Mouse (Mus musculus): Measurements from ENCODE around the gene Selenbp1.
"Not testable (repeated sequence)": the region's sequence is repeated elsewhere in the genome, so short reads cannot be mapped to it uniquely, and the experiment has no call there.

The Selenbp1 gene

DNA sequence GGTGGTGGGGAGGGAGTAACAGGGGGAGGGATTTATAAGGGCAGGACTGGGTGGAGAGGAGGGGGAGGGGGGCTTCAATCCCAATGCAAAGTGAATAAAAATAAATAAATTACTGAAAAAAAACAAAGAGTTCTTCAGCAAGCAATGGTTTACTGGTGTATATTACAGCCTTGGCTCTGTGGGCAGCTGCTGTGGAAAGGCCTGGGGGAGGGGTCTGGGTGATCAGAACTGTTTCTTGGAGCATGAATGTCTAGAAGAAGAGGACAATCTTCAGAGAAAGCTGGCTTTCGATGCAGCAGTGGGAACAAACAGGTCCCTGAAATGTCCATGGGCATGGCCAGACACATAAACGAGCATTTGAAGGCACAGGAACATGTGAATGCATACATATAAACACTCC lies 577 bp upstream of the Selenbp1 start:
- not testable (repeated sequence) for DNase-seq (ENCODE audit: extremely low spot score, low spot score)

GRCm38 (mm10) chr3:94933604-94934003 lies 748 bp downstream of the Selenbp1 start:
- DNase-seq (ENCODE audit: extremely low spot score, low spot score) = not testable (repeated sequence)

DNA sequence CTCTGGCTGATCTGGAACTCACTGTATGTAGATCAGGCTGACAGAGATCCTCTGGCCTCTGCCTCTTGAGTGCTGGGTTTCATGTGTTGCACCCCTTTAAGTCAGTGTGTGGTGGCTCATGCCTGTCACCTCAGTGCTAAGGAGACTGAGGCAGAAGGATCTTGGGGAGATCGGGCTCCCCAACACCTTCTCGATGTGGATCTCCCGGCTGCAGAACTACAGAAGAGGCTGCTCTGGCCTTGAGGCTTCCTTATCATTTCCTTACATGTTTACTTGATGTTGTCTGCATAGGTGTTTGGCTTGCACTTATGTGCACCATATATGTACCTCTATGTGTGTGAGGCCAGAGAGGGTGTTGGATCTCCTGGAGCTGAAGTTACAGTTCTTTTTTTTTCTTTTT lies 1.7 kb downstream of the Selenbp1 start:
- not testable (repeated sequence) for DNase-seq (ENCODE audit: extremely low spot score, low spot score)

GRCm38 (mm10) chr3:94935332-94935731 lies 2.5 kb downstream of the Selenbp1 start:
- not testable (repeated sequence) for DNase-seq (ENCODE audit: extremely low spot score, low spot score)

DNA sequence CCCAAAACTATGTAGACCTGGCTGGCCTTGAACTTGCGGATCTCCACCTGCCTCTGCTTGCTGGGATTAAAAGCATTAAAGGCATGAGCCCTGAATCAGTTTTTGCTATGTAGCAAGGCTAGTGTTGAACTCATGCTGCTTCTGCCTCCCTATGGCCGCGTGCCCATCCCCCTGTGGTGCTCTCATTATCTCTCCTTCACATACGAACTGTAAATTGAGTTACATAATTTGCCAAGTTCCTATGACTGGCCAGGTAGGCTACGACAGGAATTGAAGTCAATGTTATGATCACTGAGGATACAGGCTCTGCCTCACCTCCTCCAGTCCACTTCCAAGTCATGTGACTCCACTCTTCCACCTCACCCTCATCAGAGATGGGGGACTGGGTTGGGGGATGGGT lies 3.3 kb downstream of the Selenbp1 start:
- not testable (repeated sequence) for DNase-seq (ENCODE audit: extremely low spot score, low spot score)

DNA sequence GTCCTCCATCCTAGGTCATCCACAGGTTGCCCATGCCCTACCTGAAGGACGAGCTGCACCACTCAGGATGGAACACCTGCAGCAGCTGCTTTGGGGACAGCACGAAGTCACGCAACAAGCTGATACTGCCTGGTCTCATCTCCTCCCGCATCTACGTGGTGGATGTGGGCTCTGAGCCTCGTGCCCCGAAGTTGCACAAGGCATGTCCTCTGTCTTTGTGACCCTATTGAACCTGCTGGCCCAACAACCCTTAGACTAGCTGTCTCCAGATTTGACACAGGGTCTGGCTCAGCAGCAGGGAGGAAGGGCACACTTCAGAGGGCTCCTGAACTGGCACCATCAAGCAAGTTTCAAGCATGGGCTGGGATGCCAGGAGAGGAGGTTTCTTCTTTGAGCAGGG lies 4.3 kb downstream of the Selenbp1 start:
- DNase-seq (ENCODE audit: extremely low spot score, low spot score) = not testable (repeated sequence)

DNA sequence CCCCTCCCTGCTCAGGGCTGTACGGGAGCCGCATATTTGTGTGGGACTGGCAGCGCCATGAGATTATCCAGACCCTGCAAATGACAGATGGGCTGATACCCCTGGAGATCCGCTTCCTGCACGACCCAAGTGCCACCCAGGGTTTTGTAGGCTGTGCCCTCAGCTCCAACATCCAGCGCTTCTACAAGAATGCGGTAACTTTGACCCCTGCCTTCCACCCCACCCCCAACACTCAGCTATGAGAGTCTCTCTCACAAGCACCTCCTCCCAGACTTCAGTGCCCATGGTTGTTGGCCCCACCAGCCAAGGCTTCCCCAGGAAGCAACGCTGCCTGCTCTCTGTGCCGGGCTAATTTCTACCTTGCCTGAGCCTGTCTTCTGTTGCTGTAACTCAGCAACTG lies 7.2 kb downstream of the Selenbp1 start:
- DNase-seq (ENCODE audit: extremely low spot score, low spot score) = not testable (repeated sequence)

GRCm38 (mm10) chr3:94942211-94942967 lies 9.5 kb downstream of the Selenbp1 start:
- DNase-seq (ENCODE audit: extremely low spot score, low spot score) = not testable (repeated sequence)

DNA sequence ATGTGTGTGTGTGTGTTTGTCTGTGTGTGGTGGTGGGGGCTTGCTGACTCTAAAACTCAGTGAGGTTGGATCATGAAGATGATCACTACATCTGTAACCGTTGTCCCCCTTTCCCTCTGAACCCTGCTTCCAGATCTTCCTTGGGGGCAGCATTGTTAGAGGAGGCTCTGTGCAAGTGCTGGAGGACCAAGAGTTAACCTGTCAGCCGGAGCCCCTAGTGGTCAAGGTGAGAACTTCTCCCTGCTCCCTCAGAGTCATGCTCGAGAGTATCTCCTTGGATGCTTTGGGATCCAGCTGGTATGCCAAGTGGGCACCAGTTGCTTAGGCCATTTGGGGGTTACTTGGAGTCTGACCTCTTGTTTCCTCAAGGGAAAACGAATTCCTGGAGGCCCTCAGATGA lies 10.8 kb downstream of the Selenbp1 start:
- DNase-seq (ENCODE audit: extremely low spot score, low spot score) = not testable (repeated sequence)

DNA sequence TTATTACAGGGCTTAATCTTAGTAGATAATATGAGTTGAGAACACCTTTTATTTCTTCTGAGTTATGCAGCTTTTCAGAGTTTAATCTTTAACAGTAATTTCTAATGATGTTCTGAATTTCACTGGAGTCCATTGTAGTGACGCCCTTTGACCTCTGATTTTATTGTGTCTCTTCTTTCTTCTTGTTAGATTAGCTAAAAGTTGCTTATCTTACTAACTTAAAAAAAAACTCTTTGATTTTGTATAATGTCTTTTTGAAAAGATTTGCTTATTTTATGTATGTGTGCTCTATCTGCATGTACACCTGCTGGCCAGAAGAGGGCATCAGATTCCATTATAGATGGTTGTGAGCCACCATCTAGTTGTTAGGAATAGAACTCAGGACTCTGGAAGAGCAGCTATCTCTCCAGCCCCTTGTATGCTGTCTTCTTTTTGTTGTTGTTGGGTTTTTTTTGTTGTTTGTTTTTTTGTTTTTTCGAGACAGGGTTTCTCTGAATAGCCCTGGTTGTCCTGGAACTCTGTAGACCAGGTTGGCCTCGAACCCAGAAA lies 15.3 kb downstream of the Selenbp1 start:
- DNase-seq (ENCODE audit: extremely low spot score, low spot score) = no peak

DNA sequence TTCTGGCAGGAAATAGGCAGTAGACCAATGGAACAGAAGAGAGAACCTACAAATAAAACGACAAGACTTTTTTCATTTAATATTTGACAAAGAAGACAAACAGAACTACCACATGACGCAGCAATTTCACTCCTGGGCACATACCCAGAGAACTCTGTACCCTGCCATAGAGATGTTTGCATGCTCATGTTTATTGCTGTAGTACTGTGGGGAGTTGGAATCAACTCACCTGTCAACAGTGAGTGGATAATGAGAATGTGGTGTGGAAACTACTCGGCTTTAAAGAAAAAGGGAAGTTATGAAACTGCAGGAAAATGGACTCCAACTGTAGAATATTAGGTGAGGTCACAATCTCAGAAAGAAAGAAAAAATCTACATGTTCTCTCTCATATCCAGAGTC lies 16.8 kb downstream of the Selenbp1 start:
- no peak for DNase-seq (ENCODE audit: extremely low spot score, low spot score)

GRCm38 (mm10) chr3:94952806-94953205 lies 19.9 kb downstream of the Selenbp1 start:
- DNase-seq (ENCODE audit: extremely low spot score, low spot score) = no peak

DNA sequence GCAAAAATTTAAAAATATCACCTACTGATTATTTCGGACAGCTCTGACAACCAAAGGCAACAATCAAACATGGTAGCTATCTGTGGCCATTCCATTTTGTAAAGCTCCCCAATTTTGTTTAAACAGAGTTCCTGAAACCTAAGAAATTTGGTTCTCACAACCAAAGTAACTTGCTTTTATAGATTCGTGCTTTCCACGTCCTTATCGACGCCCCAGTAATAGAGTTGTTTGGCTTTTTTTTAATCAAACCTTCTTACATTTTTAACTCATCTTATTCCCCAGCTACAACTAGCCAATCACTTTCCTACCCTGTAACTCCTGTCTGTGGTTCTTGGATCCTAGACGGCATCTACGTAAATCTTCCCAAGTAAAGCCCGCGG lies 20.5 kb downstream of the Selenbp1 start:
- no peak for DNase-seq (ENCODE audit: extremely low spot score, low spot score)

GRCm38 (mm10) chr3:94953764-94954616 lies 21.1 kb downstream of the Selenbp1 start, which contains the start of gene Rfx5:
Gene Rfx5 (plus strand): TSS chr3:94954075.
- peak; percentile 86 for DNase-seq (ENCODE audit: extremely low spot score, low spot score)

- no peak for DNase-seq (ENCODE audit: extremely low spot score, low spot score)
Measured at GRCm38 (mm10) chr3:94958295-94958694, 25.4 kb downstream of the Selenbp1 start.

DNA sequence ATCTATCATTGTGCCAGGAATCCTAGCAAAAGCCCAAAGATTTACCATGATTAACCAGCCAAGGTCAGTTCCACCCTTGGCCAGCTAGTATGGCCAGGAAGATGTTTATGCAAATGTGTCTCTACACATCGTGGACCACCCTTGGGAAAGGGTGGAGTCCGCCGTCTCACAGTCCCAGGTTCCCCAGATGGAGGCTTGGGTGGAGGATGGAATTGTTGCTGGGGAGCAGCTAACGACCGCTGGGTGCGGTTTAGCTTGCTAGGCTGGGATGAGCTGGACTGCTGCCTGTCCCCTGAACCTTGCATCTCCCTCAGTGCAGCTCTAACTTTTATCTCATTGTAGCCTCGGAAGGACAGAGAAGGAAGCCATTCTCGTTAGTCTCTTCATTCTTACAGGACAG lies 27.0 kb downstream of the Selenbp1 start:
- DNase-seq (ENCODE audit: extremely low spot score, low spot score) = no peak

GRCm38 (mm10) chr3:94960322-94960721 lies 27.5 kb downstream of the Selenbp1 start:
- DNase-seq (ENCODE audit: extremely low spot score, low spot score) = no peak

DNA sequence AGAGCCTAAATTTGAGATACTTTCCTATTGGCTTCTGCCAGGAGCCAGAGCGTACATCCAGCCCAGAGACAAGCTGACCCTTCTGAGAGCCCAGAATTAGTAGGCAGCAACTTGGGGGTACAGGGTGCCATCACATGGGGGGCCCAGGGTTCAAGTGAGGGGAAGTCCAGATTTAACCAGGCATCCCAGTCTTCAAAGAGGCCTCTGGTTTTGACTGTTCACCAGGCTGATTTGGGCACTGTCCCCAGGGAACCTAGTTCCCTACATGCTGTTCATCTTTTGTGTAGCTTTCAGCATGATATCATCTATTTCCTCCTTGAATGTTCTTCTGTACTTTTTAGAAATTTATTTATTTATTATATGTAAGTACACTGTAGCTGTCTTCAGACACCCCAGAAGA lies 32.1 kb downstream of the Selenbp1 start:
- no peak for DNase-seq (ENCODE audit: extremely low spot score, low spot score)

- no peak for DNase-seq (ENCODE audit: extremely low spot score, low spot score)
Measured at GRCm38 (mm10) chr3:94965878-94966277, 33.0 kb downstream of the Selenbp1 start.

- no peak for DNase-seq (ENCODE audit: extremely low spot score, low spot score)
Measured at GRCm38 (mm10) chr3:94972552-94972951, 39.7 kb downstream of the Selenbp1 start.

- no peak for DNase-seq (ENCODE audit: extremely low spot score, low spot score)
Measured at GRCm38 (mm10) chr3:94973620-94974019, 40.8 kb downstream of the Selenbp1 start.

DNA sequence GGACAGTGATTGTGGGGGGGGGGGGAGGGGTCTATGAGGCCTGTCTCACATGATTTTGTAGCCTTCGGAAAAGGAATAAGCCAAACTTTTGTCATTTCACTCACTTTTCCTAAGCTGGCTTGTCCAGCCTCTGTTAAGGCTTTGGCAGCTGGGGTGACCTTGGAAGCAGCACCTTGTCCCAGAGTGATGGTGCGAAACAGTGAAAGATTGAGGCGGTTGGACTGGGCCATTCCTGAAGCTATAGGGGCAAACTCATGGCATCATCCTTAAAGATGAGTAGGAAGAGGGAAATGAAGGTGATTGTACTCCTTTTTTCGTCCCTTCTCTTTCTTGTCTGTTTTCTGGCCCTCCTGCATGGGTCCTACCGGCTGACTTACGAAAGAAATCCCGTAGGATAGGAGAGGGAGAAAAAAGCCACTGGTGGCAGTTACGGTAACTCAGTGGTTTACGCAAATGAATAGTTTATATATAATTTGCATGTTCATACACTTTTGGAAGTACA lies 41.2 kb downstream of the Selenbp1 start:
- DNase-seq (ENCODE audit: extremely low spot score, low spot score) = no peak
